Comparison of ENCODE assay signal across 8 mouse cellular contexts in the genomic region with DNA sequence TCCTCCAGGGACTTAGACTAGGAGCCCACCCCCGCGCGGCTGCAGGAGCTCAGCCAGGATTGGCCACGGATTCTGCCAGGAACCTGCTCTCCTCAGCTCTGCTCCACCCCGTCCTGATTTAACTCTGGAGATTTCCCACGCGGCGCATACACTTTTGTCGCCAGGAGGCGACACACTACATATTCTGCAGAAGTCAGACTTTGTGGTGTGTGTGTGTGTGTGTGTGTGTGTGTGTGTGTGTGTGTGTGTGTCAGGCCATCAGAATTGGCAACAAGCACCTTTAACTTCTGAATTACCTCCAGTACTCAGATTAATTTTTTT. TPM values are rescaled to one million over a fixed set of nuclear protein-coding genes. Genes with fewer than 3 reads are reported as not detected.
DNase-seq lines count a peak whose midpoint lies in the region; ATAC-seq and TF ChIP-seq lines count a peak whose summit lies in the region.

No protein-coding gene starts in this region.

- H3K9me3 ChIP-seq in ES-Bruce4 (replicated peaks; ENCODE audit: control insufficient read depth, insufficient read depth, low read length, poor library complexity, severe bottlenecking), result no peaks in the 10 kb centered on the region
- H3K9me3 ChIP-seq in forebrain, postnatal 0 days (ENCODE audit: low read length), result no peaks in the 10 kb centered on the region
- no peaks in the 10 kb centered on the region for H3K9me3 ChIP-seq in lung, embryonic 14.5 days (ENCODE audit: low read depth, low read length)

- TF ChIP-seq EP300 in ES-Bruce4 (IDR thresholded peaks at IDR 0.05; ENCODE audit: insufficient read depth, low read depth, low read length), result peak; percentile 36; the same call in 1 of the 2 replicates

- H3K4me2 ChIP-seq in forebrain, postnatal 0 days (ENCODE audit: low read depth), result no peak overlapping the region
- peak overlapping the region; percentile 37 for H3K4me2 ChIP-seq in lung, embryonic 14.5 days

- peak overlapping the region; percentile 97 for H3K27ac ChIP-seq in ES-Bruce4 (ENCODE audit: insufficient read depth, low read length)
- no peak overlapping the region for H3K27ac ChIP-seq in cerebellum, adult 2 months (ENCODE audit: insufficient read depth, low read length)
- H3K27ac ChIP-seq in forebrain, postnatal 0 days (ENCODE audit: low read depth, low read length), result no peak overlapping the region
- H3K27ac ChIP-seq in lung, embryonic 14.5 days (ENCODE audit: low read depth), result no peak overlapping the region

- peak; percentile 78 to 82 for DNase-seq in cerebellum, adult 2 months
- peak; percentile 77 for DNase-seq in forebrain, postnatal 0 days
- DNase-seq in heart, postnatal 36 days, result peak; percentile 75 to 79
- peak; percentile 77 to 79 for DNase-seq in layer of hippocampus, adult 8-10 months (ENCODE audit: low spot score in 2 of 2)
- DNase-seq in lung, embryonic 14.5 days, result peak; percentile 86
- peak; percentile 34 for DNase-seq in ovary, postnatal 10 days (ENCODE audit: low spot score)
- DNase-seq in thymus, postnatal 25 days, result peak; percentile 65

- no peak for TF ChIP-seq POLR2A in ES-Bruce4 (IDR thresholded peaks at IDR 0.05; ENCODE audit: insufficient read depth, low read length)
- no peak for TF ChIP-seq POLR2A in cerebellum, adult 2 months (IDR thresholded peaks at IDR 0.05; ENCODE audit: borderline replicate concordance, insufficient read depth, low read length)

- peak; percentile 62 for TF ChIP-seq CTCF in ES-Bruce4 (IDR thresholded peaks at IDR 0.05; ENCODE audit: low read depth, low read length)
- peak; percentile 59; the same call in 1 of the 2 replicates for TF ChIP-seq CTCF in cerebellum, adult 2 months (IDR thresholded peaks at IDR 0.05; ENCODE audit: borderline replicate concordance, insufficient read depth, low read depth, low read length)
- peak; percentile 69 for TF ChIP-seq CTCF in forebrain, postnatal 0 days (IDR thresholded peaks at IDR 0.05; ENCODE audit: low read depth)
- TF ChIP-seq CTCF in lung, embryonic 14.5 days (IDR thresholded peaks at IDR 0.05; ENCODE audit: low read depth), result peak; percentile 66

- H3K9ac ChIP-seq in ES-Bruce4 (ENCODE audit: low read depth, poor library complexity, severe bottlenecking), result peak overlapping the region; percentile 82
- no peak overlapping the region for H3K9ac ChIP-seq in forebrain, postnatal 0 days
- H3K9ac ChIP-seq in lung, embryonic 14.5 days, result no peak overlapping the region

- WGBS in cerebellum, adult 2 months, result 2% methylated on average over 10 of the region's 10 CpGs
- under 1% methylated on average over 10 of the region's 10 CpGs for WGBS in forebrain, postnatal 0 days
- 2% methylated on average over 10 of the region's 10 CpGs for WGBS in lung, embryonic 14.5 days

- H3K36me3 ChIP-seq in ES-Bruce4 (ENCODE audit: control insufficient read depth, insufficient read depth, low read length, poor library complexity, severe bottlenecking), result no peaks in the 10 kb centered on the region
- H3K36me3 ChIP-seq in forebrain, postnatal 0 days (ENCODE audit: insufficient read depth), result no peaks in the 10 kb centered on the region
- no peaks in the 10 kb centered on the region for H3K36me3 ChIP-seq in lung, embryonic 14.5 days (ENCODE audit: insufficient read depth)

- ATAC-seq in forebrain, postnatal 0 days, result peak; percentile 81
- peak; percentile 72 for ATAC-seq in lung, embryonic 14.5 days (ENCODE audit: insufficient read depth)

- intact Hi-C loops in heart, postnatal 36 days (cut with DNase I), result loop anchor here (1.0 to 10.0 kb wide), 2 partner anchors 68 to 322 kb away; no protein-coding TSS in a partner anchor

- no peaks in the 10 kb centered on the region for H3K27me3 ChIP-seq in ES-Bruce4 (ENCODE audit: control insufficient read depth, insufficient read depth, low read length, poor library complexity, severe bottlenecking)
- no peaks in the 10 kb centered on the region for H3K27me3 ChIP-seq in cerebellum, adult 2 months (ENCODE audit: control insufficient read depth, insufficient read depth, low read length)
- no peaks in the 10 kb centered on the region for H3K27me3 ChIP-seq in forebrain, postnatal 0 days (ENCODE audit: insufficient read depth, low read length)
- H3K27me3 ChIP-seq in lung, embryonic 14.5 days (ENCODE audit: insufficient read depth, low read length), result no peaks in the 10 kb centered on the region

- H3K4me3 ChIP-seq in ES-Bruce4 (ENCODE audit: low read depth, low read length), result peak overlapping the region; percentile 47
- H3K4me3 ChIP-seq in cerebellum, adult 2 months (replicated peaks; ENCODE audit: insufficient read depth, low read depth, low read length), result peak overlapping the region; percentile 33
- H3K4me3 ChIP-seq in forebrain, postnatal 0 days (ENCODE audit: low read depth, low read length), result no peak overlapping the region
- H3K4me3 ChIP-seq in lung, embryonic 14.5 days (ENCODE audit: low read depth, low read length), result no peak overlapping the region

- peaks cover 2% of the 10 kb centered on the region for H3K4me1 ChIP-seq in ES-Bruce4 (ENCODE audit: control insufficient read depth, insufficient read depth, low read length)
- H3K4me1 ChIP-seq in cerebellum, adult 2 months (ENCODE audit: control insufficient read depth, insufficient read depth, low read length), result no peaks in the 10 kb centered on the region
- H3K4me1 ChIP-seq in forebrain, postnatal 0 days (ENCODE audit: insufficient read depth), result no peaks in the 10 kb centered on the region
- 0 out of 2 replicates have a peak, but pooled peaks cover 3% of the 10 kb centered on the region for H3K4me1 ChIP-seq in lung, embryonic 14.5 days (ENCODE audit: insufficient read depth)

RNA-seq across cellular contexts. Expression of gene Derl3, which starts 10.0 kb away (rescaled TPM):
- polyA plus RNA-seq in ES-Bruce4 (2011; ENCODE audit: insufficient read depth, insufficient read length, low read depth, missing spikeins), result 9.6 and 13.8 TPM in 2 replicates
- 3.4 TPM in 2 replicates for polyA plus RNA-seq in cerebellum, adult 2 months (2012; rRNA removed)
- 2.1 and 4.7 TPM in 2 replicates for total RNA-seq in forebrain, postnatal 0 days (2014; rRNA removed)
- 1.4 and 1.7 TPM in 2 replicates for polyA plus RNA-seq in forebrain, postnatal 0 days (2015; fragmentation: Nextera tagmentation; extraction: Ambion mirVana)
- under 1 TPM; 0.61 to 0.68 TPM for total RNA-seq in heart, postnatal 36 days (2021)
- total RNA-seq in layer of hippocampus, adult 8-10 months (2022), result 1 to 10 TPM; 1.3 to 6.8 (median 4.4) TPM
- polyA plus RNA-seq in lung, embryonic 14.5 days (2014; fragmentation: Nextera tagmentation; extraction: Ambion mirVana), result 1.9 and 2.0 TPM in 2 replicates

RNA-seq across cellular contexts. Expression of gene Mif, which starts 23.2 kb away (rescaled TPM):
- polyA plus RNA-seq in ES-Bruce4 (2011; ENCODE audit: insufficient read depth, insufficient read length, low read depth, missing spikeins), result 1,651 and 1,929 TPM in 2 replicates
- polyA plus RNA-seq in cerebellum, adult 2 months (2012; rRNA removed), result 1,309 and 1,339 TPM in 2 replicates
- total RNA-seq in forebrain, postnatal 0 days (2014; rRNA removed), result 598 and 704 TPM in 2 replicates
- 2,127 and 2,602 TPM in 2 replicates for polyA plus RNA-seq in forebrain, postnatal 0 days (2015; fragmentation: Nextera tagmentation; extraction: Ambion mirVana)
- 100 to 1,000 TPM; 196 to 202 TPM for total RNA-seq in heart, postnatal 36 days (2021)
- total RNA-seq in layer of hippocampus, adult 8-10 months (2022), result 100 to 1,000 TPM; 442 to 478 (median 462) TPM
- polyA plus RNA-seq in lung, embryonic 14.5 days (2014; fragmentation: Nextera tagmentation; extraction: Ambion mirVana), result 2,116 and 2,356 TPM in 2 replicates

RNA-seq across cellular contexts. Expression of gene Smarcb1, which starts 38.2 kb away (rescaled TPM):
- polyA plus RNA-seq in ES-Bruce4 (2011; ENCODE audit: insufficient read depth, insufficient read length, low read depth, missing spikeins), result 71.1 and 79.6 TPM in 2 replicates
- polyA plus RNA-seq in cerebellum, adult 2 months (2012; rRNA removed), result 78.5 and 82.1 TPM in 2 replicates
- total RNA-seq in forebrain, postnatal 0 days (2014; rRNA removed), result 155 and 173 TPM in 2 replicates
- polyA plus RNA-seq in forebrain, postnatal 0 days (2015; fragmentation: Nextera tagmentation; extraction: Ambion mirVana), result 239 and 246 TPM in 2 replicates
- 10 to 100 TPM; 20.0 to 20.6 TPM for total RNA-seq in heart, postnatal 36 days (2021)
- total RNA-seq in layer of hippocampus, adult 8-10 months (2022), result 10 to 100 TPM; 80.7 to 83.2 (median 82.5) TPM
- 199 and 219 TPM in 2 replicates for polyA plus RNA-seq in lung, embryonic 14.5 days (2014; fragmentation: Nextera tagmentation; extraction: Ambion mirVana)

RNA-seq across cellular contexts. Expression of gene Gstt2, which starts 46.0 kb away (rescaled TPM):
- polyA plus RNA-seq in ES-Bruce4 (2011; ENCODE audit: insufficient read depth, insufficient read length, low read depth, missing spikeins), result 26.3 and 31.9 TPM in 2 replicates
- 21.0 and 26.6 TPM in 2 replicates for polyA plus RNA-seq in cerebellum, adult 2 months (2012; rRNA removed)
- 4.5 and 5.1 TPM in 2 replicates for total RNA-seq in forebrain, postnatal 0 days (2014; rRNA removed)
- 7.4 and 7.8 TPM in 2 replicates for polyA plus RNA-seq in forebrain, postnatal 0 days (2015; fragmentation: Nextera tagmentation; extraction: Ambion mirVana)
- total RNA-seq in heart, postnatal 36 days (2021), result 10 to 100 TPM; 13.2 to 13.5 TPM
- total RNA-seq in layer of hippocampus, adult 8-10 months (2022), result 1 to 10 TPM; 5.1 to 6.8 (median 5.7) TPM
- polyA plus RNA-seq in lung, embryonic 14.5 days (2014; fragmentation: Nextera tagmentation; extraction: Ambion mirVana), result 28.0 and 29.8 TPM in 2 replicates

RNA-seq across cellular contexts. Expression of gene Chchd10, which starts 49.7 kb away (rescaled TPM):
- polyA plus RNA-seq in ES-Bruce4 (2011; ENCODE audit: insufficient read depth, insufficient read length, low read depth, missing spikeins), result 405 and 450 TPM in 2 replicates
- 567 and 609 TPM in 2 replicates for polyA plus RNA-seq in cerebellum, adult 2 months (2012; rRNA removed)
- 69.9 and 93.0 TPM in 2 replicates for total RNA-seq in forebrain, postnatal 0 days (2014; rRNA removed)
- 97.1 and 121 TPM in 2 replicates for polyA plus RNA-seq in forebrain, postnatal 0 days (2015; fragmentation: Nextera tagmentation; extraction: Ambion mirVana)
- 1,000 to 10,000 TPM; 1,903 to 1,946 TPM for total RNA-seq in heart, postnatal 36 days (2021)
- 100 to 1,000 TPM; 299 to 345 (median 314) TPM for total RNA-seq in layer of hippocampus, adult 8-10 months (2022)
- polyA plus RNA-seq in lung, embryonic 14.5 days (2014; fragmentation: Nextera tagmentation; extraction: Ambion mirVana), result 24.3 and 35.2 TPM in 2 replicates

Comparison
In these comparisons a context has a peak if more than half of its experiments do, and no peak if none do; other contexts are left out.
1. H3K4me3 ChIP-seq: peak in ES-Bruce4 (single experiment) and cerebellum, adult 2 months (single experiment); none in forebrain, postnatal 0 days (single experiment) and lung, embryonic 14.5 days (single experiment).
2. DNase-seq: peak in every context shown above with its lines; median percentile 86 in lung, embryonic 14.5 days; 80 in cerebellum, adult 2 months; 78 in layer of hippocampus, adult 8-10 months; 77 in forebrain, postnatal 0 days; 77 in heart, postnatal 36 days; 65 in thymus, postnatal 25 days; 34 in ovary, postnatal 10 days.
3. Peak in every context shown above with its lines, with median percentiles within 50 percentile points of each other: CTCF ChIP-seq.